Mouse (Mus musculus): ENCODE results near the gene Tnni3k.

DNA sequence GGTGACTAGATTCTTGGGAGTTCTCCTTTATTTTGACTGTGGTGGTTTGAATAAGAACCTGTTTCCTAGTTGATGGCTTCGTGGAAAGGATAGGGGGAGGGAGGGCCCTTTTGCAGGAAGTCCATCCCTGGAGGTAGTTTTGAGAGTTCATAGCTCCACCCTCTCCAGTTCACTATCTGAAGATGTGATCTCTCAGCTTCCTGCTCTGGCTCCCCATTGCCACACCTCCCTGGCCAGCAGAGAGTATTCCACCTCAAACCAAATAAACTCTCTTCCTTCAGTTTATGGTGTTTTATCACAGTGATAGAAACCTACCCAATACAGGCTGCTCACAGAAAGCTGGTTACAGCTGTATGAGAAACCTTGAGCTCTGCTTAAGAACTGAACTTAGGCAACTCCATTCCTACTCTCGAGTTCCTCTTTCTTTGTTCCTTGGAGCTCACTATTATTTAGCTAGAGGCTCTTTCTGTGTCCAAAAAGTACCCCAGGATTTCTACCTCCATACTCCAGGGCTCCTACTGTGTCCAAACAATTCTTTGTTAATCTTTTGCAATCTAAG is 173.7 kb downstream of the Tnni3k start:
- TF ChIP-seq CTCF (IDR thresholded peaks at IDR 0.05; ENCODE audit: borderline replicate concordance, extremely low read depth, insufficient read depth, insufficient read length) (no peak), POLR2A (IDR thresholded peaks at IDR 0.05; ENCODE audit: borderline replicate concordance, extremely low read depth, insufficient read depth, insufficient read length, poor library complexity, severe bottlenecking) (no peak)

All from brain, embryonic 14.5 days (tissue).